Mouse (Mus musculus): ENCODE data around the gene Ccpg1.

- TF ChIP-seq POLR2A (IDR thresholded peaks at IDR 0.05; ENCODE audit: insufficient read depth, low read length) (no peak), CTCF (IDR thresholded peaks at IDR 0.05; ENCODE audit: low read depth, low read length) (no peak), EP300 (IDR thresholded peaks at IDR 0.05; ENCODE audit: insufficient read depth, low read depth, low read length) (no peak)
Observed at GRCm38 (mm10) chr9:73000487-73000886, 15.3 kb downstream of the Ccpg1 start.

Data from ES-Bruce4 (cell line).